Mouse (Mus musculus): ENCODE measurements at regions not wholly inside any gene's neighbourhood (a gene's known extent, or its start where the extent isn't known, plus 50 kb on each side); places are given as distances from the start of the nearest gene placed in this dataset.

DNA sequence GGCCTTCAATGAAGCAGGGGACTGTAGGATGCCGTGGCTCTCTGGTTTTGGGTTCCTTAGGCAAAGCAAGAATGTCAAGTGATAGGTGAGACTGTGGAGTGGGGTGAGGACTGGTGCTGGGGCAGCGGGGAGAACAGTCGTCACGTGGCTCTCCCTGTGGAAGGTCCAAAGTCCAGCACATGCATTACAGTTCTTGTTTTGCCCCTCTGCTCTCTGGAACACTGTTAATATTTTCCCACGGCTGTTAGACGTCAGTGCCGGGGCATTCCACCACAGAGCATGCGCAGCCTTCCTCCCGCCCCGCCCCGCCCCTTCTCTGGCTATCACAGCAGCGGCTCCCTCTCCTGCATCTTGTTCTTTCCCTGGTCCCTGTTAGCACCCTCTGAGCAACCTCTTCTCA, 91.3 kb upstream of the Vrk1 start:
- TF ChIP-seq CTCF (IDR thresholded peaks at IDR 0.05) (no peak), EP300 (IDR thresholded peaks at IDR 0.05) (no peak)

Data from lung, postnatal 0 days (tissue).